Mouse (Mus musculus): ENCODE data around the gene Lrrc1.

GRCm38 (mm10) chr9:77568789-77569506, 24.3 kb upstream of the Lrrc1 start:
- TF ChIP-seq CTCF (conservative IDR thresholded peaks at IDR 0.05; ENCODE audit: low read length) (no peak), POU5F1 (IDR thresholded peaks at IDR 0.05; ENCODE audit: borderline replicate concordance, low read length) (no peak)
